Mouse (Mus musculus) gastrocnemius, postnatal 4 days (tissue): ENCODE measurements around the gene D930020B18Rik. TPM values are rescaled to one million over a fixed set of nuclear protein-coding genes. Genes with fewer than 3 reads are reported as not detected.

Experiments
- DNase-seq, 2 experiments: peaks; one replicate each; pipeline ENCODE4 v3.0.0; 2021 to 2022; ENCODE audit warnings: low spot score in 2 of 2, mixed read lengths in 2 of 2
- long read RNA-seq, 2 experiments: library from polyadenylated mRNA; stranded (forward); transcript quantifications; one replicate each; pipeline ENCODE4 v2.0.0; 2021
- total RNA-seq, 2 experiments: library from RNA; stranded (reverse); gene quantifications; 2 replicates each; pipeline ENCODE4 v1.2.3; 2021

D930020B18Rik gene
- not detected for total RNA-seq
- long read RNA-seq, experiment 1 = 0 reads
- long read RNA-seq, experiment 2 = 0 reads

DNA sequence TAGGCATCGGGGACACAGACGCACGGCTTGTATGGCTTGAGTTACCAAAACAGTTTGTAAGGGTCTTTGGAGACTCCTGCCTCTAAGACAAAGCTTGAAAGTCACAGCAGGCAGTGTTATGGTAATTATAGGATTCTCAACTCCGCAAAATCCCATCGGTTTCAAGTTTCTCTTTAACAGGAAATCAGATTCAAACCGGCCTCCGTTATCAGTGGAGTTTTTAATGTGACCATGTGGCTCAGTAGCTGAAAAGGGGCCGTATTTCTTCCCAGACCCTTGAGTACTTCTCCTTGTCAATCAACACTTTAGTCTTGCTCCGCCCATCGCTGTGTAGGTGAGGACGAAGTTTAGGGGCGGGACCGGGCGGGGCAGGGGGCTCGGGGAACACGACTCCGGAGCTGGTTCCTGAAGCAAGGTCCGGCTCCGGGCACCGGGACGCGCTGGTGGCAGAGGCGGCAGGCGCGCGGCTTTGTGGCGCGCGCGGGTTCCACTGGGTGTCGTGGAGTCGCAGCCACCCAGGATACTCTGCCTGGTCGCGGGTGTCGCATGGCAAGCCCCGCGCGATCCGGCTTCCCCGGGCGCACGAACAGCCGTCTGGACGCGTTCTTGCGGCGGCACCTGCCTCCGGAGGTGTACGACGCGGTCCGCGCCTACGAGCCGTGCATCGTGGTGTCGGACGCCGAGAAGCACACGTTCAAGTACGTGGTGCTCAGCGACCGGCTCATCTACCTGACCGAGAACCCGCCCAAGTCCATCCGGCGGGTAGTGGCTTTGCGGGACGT, at the start of gene D930020B18Rik:
Gene D930020B18Rik, plus strand, starts transcription at position 317 of the 782 bp plus-strand sequence.
- DNase-seq = peak in 1 of 2 experiments; percentile 19

DNA sequence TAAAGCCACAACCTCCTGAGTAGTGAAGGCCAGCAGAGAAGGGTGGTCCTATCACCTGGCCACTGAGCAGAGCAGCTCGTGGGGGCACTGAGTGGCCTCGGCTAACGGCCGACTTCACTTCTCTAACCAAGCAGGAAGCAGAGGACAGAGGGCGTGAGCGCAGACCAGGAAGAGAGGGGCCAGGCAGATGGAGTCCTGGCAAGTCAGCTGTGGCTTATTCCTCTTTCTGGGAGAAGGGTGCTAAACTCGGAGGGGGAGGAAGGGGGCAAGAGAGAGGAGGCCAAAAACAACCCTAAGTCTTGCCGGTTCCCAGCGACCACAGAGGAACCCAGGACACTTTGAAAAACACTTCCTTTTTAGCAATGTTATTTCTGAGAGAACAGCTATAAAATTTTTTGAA, 44.8 kb upstream of the D930020B18Rik start:
- DNase-seq = no peak

DNA sequence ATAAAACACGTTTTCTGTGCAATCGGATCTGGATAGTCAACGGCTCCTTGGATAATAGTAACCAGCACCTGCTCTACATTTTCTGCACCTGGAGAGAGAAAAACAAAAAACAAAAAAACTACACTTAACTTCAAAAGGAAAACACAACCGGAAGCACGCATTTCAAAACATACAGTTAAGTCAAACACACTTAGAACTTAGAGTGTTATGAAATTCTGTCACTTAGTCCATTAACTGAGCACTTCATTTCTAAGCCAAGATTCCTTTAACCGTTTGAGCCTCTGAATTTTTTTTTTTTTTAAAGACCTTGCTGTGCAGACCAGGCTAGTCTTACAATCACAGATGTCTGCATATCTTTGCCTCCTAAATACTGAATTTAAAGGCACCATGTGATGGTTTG, 40.1 kb upstream of the D930020B18Rik start:
- DNase-seq = no peak

DNA sequence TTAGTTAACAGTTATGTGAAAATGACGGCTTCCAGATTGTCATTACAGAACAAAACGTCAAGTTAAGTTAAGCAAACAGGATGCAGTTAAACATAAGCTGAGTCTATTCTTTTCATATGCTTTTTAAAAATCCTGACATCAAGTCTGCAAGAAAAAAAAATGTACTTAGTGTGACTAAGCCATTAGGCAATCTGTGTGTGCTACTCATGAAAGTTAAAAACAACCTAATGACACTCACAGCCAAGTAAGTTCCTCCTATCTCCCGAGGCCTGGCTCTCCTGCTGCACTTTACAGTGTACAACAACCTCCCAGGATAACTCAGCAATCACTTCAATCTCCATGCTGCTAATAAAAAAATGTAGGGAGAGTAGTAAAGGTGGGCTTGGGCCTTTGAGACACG, 37.8 kb upstream of the D930020B18Rik start:
- DNase-seq = no peak

DNA sequence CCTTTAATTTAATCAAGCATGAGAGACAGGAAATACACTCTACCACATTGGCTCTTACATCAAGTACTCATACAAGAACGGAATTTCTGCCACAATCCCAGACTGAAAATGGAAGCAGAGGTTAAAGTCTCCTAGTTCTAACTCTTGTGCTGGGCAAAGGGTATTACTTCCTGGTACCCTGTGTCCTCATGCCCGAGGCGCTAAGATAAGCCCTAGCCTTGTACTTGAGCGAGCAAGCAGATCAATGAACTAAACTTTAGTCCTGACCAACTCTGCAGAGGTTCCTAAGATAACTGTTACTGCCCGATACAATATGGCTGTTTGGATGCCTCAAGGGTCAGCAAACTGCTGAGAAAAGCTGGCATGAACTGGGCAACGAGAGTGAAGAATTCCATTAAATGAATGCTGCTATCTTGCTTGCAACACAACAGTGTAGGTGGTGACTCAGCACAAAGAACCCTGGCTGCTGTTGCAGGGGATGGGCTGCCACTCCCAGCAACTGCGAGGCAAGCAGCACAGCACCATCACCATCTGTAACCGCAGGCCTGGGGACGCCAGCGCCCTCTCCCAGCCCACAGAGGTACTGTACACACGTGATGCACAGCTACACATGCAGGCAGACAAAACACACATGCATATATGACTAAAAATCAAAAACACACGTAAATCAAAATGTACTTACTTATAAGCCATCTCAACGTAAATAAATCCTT, 36.6 kb upstream of the D930020B18Rik start:
- no peak for DNase-seq

DNA sequence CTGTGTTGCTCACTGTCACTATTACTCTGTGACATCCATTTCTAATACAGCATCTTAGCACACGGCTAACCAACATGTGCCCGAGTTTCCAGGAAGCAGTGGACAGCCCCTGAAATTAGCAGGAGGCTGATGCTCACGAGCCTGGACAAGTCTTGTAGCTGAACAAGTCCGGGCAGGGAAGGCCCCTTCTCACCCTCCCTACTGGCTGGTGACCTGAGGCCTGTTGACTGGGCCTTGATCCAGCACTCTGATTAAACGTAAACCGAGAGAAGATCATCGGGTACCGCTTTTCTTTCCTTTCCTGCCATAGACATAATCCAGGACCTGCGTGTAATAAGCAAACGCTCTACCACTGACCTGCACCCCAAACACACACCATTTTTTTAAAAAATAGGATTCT, 33.2 kb upstream of the D930020B18Rik start:
- DNase-seq = no peak

DNA sequence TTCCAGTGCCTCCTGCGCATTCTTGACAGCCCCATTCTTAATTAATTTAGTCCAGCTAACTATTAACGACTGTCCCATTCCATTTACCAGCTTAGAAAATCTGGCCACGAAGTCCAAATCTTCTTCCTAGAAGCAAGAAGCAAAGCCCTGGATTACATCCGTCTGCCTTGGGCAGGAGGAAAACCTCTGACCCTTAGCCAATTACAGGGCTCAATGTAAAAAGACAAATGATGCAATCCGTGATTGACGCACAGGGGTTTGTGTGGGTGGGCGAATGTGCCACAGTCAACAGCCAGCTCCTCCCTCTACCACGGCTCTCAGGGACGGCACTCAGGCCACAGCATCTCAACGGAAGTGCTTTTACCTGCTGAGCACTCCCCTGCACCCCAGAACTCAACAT, 29.8 kb upstream of the D930020B18Rik start:
- no peak for DNase-seq

DNA sequence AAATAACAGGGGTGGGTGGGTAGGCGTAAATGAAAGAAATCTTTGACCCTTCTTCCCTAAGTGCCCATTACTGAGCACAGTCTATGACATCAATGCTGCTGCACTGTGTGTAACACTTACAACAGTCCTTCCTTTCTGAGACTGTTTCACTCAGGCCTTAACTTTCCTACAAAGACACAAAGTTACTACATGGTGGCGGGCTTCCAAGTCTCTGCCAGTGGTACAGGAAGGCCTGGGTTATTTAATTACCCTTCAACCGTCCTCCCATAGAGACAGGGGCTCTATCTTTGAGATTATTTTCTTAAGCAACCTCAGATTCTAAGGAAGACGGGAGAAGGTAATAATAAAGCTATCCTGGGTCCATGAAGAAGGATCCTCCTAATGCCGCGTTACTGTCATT, 28.9 kb upstream of the D930020B18Rik start:
- no peak for DNase-seq

DNA sequence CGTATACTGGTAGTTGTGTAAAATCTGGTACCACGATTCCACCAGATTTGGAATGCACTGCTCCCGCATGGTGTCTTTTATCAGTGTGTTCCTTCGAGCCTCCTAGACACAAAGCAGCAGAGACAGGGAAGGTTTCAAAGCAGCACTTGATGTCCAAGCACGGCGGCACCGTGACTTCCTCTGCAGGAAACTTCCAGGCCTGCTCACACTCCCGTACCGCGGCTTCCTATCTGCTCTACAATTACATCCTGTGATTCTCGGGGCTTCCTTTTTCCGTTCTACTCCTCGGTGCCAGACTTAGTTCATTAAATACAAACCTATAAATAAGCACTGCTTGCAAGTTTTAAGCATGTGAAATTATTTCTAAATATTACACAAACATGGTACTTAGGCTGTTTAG, 27.8 kb upstream of the D930020B18Rik start:
- no peak for DNase-seq

DNA sequence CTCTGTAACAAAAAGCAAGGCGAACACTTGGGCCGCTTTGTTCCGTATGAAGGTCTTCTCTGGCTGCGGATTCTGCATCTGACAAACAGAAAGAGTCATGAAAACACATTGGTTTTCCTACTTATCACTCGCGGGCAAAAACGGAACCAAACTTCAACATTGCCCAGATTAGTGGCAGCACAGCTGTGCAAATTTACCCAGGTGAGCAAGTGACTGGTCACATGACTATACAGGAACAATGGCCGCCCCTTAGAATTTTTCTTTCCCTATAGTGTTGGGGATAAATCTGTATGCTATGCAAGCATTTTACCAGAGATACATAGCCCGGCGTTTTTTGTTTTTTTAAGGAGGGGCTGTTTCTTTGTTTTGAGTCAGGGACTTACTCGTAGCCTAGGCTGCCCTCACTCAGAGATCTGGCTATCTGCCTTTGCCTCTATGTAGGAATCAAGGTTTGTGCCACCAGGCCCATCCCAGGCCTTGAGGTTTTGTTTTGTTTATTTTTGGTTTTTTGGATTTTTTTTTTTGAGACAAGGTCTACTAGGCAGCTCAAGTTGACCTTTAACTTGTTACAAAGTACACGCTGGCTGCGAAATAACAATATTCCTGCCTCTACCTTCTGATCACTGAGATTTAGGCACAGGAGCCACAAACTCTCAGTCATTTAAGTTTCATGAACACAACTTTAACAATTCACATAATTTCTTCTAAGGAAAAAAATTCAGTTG, 26.1 kb upstream of the D930020B18Rik start:
- no peak for DNase-seq

DNA sequence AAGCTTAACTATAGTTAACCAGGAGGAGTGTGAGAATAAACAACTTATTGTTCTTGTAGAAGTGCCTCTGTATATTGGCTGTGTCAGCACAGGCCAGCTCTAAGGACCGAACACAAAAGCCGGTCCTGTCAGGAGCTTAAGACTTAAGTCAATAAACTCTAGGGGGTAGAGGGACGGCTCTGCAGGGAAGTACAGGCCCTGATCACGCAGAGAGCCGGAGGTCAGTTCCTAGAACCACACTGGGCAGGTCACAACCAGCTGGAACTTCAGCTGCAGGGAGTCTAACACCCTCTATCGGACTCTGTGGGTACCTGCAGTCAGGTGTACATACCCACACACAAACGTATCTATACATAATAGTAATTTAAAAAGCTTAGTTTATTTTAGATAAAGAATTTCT, 25.5 kb upstream of the D930020B18Rik start:
- no peak for DNase-seq

DNA sequence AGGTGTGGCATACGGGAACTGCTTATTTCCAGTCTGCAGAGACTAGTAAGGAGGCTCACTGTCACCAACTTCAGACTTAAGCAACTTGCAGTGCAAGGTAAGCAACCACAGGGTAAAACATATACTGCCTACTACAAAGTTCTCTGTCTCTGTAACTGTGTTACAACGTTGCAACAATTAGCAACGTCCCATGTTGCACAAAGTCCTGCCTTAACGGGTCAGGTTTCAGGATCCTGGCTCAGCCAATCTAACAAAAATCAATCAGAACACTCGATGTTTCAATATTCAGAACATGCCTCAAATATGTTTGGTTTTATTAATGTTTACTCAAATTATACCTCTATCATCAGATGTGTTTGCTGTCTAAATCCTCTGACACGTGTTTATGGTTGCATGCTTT, 19.0 kb upstream of the D930020B18Rik start:
- DNase-seq = no peak

DNA sequence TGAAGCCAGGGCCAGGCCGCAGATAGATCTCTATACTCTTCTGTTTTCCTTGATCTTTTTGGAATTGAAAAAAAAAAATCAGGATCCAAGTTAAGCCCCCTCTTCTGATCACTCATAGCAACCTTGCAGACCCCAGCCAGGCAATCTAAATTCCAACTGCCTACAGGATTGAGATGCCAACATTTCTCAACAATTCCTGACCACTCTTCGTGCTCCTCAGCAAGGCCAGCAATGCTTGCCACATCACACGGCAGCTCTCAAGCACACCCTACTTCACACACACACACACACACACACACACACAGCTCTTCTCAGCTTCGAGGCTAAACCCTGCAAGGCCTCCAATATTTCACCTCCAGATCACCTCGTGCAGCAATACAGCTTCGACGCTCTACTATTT, 17.7 kb upstream of the D930020B18Rik start:
- DNase-seq = no peak

DNA sequence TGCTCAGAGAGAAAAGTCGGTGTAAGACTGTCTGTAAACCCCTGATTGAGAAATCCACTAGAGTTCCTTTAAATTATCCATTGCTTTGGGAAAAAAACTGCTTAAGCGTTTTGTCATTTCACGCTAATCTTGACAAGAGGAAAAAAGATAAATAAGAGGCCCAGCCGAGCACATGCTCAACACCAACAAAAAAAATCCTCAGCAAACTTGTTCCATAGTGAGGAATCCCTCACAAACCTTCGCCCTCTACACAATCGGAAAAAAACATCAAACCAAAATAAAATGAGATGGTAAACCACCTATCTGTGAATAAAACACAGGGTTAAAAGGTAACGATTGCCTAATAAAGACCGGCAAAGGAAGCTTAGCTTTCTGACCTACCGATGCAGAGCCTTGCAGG, 16.4 kb upstream of the D930020B18Rik start:
- DNase-seq = no peak

DNA sequence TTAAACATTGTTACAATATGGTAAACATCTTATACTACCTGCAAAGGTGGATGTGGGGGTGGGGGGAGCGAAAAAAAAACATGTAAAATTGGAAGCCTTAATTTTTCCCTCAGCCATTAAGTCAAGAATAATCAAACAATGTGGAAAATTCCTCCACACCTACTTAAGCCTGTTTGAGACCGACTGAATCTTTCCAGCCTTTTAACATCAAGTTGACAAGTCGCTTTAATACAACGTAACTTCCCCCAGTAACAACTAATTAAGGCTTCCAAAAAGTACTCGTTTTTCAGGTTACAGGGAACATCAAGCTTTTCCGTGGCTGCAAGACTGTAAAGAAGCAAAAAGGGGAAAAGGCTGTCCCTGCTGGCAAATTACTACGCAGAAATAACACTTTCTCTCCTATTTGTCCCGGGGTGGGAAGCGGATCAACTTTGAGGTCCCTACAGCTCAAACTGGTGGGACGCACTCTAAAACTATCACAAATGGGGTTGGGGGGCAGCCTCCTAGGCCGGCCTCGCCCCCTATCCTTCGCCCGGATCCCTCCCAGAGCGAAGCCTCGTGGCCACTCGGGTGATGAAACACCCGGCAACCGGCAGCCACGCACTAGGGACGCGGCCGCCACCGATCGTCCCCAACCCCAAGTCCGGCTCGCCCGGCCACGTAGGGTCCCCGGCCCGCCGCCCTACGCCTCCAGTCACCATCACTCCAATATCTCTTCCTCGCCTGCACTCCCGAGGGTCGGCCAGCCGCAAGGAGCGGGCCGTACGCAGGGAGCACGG, 15.8 kb upstream of the D930020B18Rik start:
- no peak for DNase-seq

DNA sequence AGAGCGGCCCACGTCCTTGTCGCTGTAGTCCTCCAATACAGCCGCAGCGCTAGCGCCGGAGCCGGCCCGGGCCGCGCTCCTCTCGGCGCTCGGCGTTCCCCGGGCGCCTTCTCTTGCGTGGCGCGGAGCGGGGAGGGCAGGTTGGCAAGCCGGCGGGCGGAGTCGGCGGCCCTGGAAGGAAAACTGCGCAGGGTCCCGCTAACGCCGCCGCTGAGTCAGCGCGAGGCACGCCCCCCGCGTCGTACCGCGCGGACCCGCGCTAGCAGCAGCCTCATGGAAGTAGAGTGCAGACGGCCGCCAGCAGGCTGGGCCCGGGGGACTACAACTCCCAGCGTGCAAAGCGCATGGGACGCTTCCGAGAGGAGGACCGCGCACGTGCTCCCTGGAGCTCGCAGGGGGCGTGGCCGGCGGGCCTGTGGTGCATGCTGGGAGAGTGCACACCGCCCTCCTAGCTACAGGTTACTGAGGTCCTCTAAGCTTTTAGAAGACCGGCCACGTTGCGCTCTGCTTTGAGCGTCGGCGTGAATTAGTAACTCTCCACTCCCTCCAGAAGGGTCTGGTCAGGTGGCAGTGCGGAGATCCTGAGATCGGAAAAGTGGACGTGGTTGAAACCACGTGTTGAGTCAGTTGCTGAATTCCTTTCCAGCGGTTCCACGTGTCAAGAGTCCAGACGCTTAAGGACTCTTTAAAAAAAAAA, 15.1 kb upstream of the D930020B18Rik start, which contains the start of gene Xpot:
Gene Xpot, minus strand, starts transcription at position 147 of the 697 bp plus-strand sequence.
- peak; percentile 95 to 99 for DNase-seq

DNA sequence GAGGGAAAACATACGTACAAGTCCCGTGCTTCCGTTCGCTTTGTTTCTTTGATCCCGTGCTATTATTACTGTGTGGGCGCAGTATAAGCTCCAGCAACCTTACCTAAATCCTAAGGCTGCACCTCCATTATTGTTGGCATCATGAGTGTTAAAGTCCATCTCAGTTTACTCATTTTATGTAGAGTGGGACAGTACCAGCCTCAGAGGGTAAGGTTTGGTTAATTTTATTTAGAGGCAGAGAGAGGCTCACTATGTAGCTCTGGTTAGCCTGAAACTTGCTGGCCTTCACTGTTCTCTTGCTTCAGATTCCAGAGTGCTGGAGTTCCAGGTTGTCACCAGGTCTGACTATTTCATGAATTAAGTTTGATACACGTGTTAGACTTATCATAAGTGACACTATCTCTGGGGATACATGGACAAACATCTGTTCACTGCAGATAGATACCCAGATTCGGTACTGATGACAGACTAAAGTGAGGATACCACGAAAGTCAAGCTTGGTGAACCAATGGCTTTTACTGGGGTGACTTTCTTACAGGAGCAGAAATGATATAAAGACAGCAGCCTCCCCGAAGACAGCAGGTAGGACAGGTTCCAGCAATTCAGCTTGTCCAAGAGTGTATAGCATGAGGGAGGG, 14.1 kb upstream of the D930020B18Rik start:
- no peak for DNase-seq

DNA sequence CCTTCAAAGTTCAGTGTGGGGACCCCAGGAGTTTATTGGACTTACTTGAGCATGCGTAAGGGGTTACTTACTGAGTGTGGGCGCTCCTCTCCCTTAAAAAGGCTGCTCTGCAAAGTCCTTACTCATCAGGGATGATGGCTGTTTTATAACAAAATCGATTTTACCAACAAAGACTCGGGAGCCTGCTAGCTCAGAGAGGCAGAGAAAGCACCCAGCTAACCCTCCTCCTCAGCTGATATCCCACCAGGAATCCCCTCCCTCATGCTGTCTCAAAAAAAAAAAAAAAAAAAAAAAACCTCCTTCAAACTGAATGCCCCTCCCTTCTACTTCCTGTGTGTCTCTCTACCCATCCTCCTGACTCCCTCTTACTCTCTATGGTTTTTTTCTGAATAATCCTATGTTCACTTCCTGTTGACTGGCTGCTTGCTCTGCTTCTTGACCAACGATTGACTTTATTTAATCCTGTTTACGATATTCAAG, 12.8 kb upstream of the D930020B18Rik start:
- no peak for DNase-seq

DNA sequence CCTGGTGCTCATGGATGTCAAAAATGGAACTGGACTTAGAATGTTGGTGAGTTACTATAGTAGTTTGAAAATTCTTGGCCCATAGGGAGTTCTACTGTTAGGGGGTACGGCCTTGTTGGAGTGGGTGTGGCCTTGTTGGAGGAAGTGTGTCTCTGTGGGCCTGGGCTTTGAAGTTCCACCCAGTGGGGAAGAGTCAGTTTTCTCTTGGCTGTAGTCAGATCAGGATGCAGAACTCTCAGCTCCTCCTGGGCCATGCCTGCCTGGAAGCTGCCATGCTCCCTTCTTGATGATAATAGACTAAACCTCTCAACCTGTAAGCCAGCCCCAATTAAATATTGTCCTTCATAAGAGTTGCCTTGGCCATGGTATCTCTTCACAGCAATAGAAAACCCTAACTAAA, 7.2 kb upstream of the D930020B18Rik start:
- no peak for DNase-seq

DNA sequence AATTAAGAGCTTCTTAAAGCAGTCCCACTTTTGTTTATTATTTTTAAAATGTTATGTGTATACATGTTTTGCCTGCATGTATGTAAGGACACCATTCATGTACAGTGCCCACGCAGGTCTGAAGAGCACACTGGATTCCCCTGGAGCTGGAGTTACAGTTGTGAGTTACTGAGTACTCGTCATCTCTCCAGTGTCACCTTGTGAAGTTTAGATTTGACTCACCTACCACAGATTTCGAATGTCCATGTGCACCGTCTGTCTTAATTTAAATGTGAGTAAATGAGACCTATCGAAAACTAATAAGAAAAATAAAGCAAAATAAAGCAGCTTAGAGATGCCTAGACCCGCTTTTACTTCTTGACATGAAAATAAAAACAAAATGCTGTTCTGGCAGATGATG, 5.1 kb upstream of the D930020B18Rik start:
- no peak for DNase-seq
